Mouse (Mus musculus): ENCODE measurements around the gene Dennd2a.

Gene Dennd2a

DNA sequence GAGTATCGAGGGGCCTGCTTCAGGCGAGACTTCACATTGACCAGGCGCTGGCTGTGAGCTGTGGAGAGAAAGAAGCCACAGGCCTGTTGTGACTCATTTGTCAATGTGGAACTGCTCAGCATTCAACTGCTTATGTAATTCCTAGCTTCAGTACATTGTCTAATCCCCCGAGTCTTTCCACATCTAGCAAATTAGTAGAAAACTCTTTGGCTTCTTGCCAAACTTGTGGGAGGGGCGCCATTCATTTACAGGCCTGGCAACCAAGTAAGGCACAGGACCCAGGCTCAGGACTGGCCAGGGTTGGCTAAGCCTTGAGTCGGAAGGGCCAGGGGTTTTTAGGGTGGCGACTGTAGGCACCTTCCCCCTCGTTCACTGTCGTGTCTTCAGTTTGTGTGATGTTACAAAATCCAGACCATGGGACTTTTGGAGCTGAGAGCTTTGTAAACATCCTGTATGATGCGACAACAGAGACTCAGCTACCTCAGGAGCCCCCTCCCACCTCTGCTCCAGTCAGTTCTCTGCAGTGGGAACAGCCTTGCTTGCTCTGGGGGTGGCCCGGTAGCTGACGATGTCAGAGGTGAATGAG is 64.4 kb downstream of the Dennd2a start:
- ChIA-PET POLR2A (interaction anchor here in 3 of 4 experiments (0.6 to 2.7 kb wide), 6 partner anchors 9 to 85 kb away, joined by 3 to 11 read pairs (median 3); no protein-coding TSS in a partner anchor), CTCF (interaction anchor here in 2 of 4 experiments (0.7 to 1.1 kb wide), 2 partner anchors 30 kb away, joined by 3 to 4 read pairs; no protein-coding TSS in a partner anchor)

DNA sequence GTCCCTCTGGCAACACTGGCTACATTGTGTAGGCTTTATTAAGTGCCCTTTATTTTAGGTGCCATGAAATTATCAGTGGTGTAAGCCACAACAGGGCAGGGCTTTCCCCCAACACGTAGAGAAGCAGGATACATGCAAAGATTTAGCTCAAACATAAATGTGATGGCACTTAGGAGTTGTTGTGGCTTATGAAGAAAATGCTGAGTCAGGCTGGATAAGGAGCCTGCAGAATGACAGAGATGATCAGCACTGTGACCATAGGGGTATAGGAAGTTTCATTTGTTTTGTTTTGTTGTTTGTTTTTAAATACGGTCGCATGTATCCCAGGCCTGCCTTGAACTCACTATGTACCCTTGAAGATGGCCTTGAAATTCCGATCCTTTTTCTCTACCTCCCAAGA is 65.5 kb downstream of the Dennd2a start:
- CTCF ChIA-PET: interaction anchor here in 2 of 4 experiments (0.6 to 1.2 kb wide), 4 partner anchors 9 to 75 kb away, joined by 3 read pairs; no protein-coding TSS in a partner anchor
- POLR2A ChIA-PET: interaction anchor here in 1 of 4 experiments (1.4 to 2.7 kb wide), 4 partner anchors 10 to 46 kb away, joined by 4 to 11 read pairs (median 6); no protein-coding TSS in a partner anchor

DNA sequence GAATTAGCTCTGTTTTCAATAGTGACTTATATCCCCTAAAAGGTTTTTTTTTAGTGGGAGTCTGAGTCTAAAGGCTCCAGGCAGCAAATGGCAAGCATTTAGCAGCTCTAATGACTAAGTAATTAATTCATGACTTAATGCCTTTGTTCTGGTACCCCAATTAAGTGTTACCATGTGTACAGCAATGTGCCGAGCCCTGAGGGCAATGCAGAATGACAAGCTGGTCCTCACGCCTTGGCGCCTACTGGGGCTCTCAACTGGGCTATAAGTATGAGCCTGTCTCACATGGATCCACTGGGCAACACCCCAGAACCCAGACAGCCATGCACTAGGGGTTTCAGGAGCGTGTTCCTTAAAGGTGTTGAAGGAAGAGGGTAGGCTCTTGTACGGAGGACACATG is 66.5 kb downstream of the Dennd2a start:
- POLR2A ChIA-PET: interaction anchor here (0.5 to 1.9 kb wide), 7 partner anchors 16 to 114 kb away, joined by 3 to 11 read pairs (median 3); partner anchors contain the start of gene Dennd2a (in 1 of the 4)
- CTCF ChIA-PET: interaction anchor here in 1 of 4 experiments (1.0 to 1.2 kb wide), 2 partner anchors 8 to 28 kb away, joined by 3 read pairs; no protein-coding TSS in a partner anchor

DNA sequence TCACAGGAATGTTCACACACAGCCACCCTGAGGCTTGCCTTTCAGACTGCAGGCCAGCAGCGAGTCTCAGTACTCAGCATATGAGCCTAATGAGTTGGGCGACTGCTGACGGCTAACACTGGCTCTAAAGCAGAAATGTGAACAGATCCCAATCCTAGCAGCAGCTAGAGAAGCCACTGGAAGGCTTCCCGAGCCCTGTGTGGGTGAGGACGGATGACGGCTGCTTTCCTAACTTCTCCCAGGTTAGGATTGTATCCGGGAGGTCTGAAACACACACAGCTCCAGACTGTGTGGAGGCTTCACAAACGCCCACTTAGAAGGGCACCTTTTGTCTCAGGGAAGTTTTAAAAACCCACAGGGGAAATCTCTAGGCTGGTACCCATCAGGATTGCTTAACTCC is 69.4 kb downstream of the Dennd2a start:
- ChIA-PET CTCF (interaction anchor here in 1 of 4 experiments (1.4 kb wide), 1 partner anchor 25 kb away, joined by 6 read pairs; no protein-coding TSS in a partner anchor), POLR2A (interaction anchor here in 3 of 4 experiments (0.7 to 1.8 kb wide), 10 partner anchors 9 to 86 kb away, joined by 3 to 7 read pairs (median 4); partner anchors contain the start of genes Adck2 (in 1 of the 3) and Mkrn1 (in 1 of the 3))

DNA sequence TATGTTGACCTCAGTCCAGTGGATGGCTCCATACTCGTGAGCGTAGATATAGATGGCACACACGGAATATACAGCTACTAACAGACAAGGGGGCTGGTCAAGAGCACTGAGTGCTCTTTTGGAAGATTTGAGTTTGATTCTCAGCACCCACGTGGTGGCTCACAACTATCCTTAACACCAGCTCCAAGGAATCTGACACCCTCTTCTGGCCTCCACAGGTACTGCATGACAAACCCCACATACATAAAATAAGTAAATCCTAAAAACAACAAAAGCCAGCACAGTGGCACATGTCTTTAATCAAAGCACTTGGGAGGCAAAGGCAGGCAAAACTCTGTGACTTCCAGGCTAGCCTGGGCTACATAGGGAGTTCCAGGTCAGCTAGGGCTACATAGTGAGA is 74.0 kb downstream of the Dennd2a start:
- CTCF ChIA-PET: interaction anchor here in 3 of 4 experiments (0.5 to 1.8 kb wide), 11 partner anchors 8 to 299 kb away, joined by 3 to 7 read pairs (median 4); no protein-coding TSS in a partner anchor
- POLR2A ChIA-PET: interaction anchor here (0.7 to 1.9 kb wide), 10 partner anchors 8 to 110 kb away, joined by 3 to 6 read pairs (median 4); partner anchors contain the start of gene Dennd2a (in 1 of the 4)

DNA sequence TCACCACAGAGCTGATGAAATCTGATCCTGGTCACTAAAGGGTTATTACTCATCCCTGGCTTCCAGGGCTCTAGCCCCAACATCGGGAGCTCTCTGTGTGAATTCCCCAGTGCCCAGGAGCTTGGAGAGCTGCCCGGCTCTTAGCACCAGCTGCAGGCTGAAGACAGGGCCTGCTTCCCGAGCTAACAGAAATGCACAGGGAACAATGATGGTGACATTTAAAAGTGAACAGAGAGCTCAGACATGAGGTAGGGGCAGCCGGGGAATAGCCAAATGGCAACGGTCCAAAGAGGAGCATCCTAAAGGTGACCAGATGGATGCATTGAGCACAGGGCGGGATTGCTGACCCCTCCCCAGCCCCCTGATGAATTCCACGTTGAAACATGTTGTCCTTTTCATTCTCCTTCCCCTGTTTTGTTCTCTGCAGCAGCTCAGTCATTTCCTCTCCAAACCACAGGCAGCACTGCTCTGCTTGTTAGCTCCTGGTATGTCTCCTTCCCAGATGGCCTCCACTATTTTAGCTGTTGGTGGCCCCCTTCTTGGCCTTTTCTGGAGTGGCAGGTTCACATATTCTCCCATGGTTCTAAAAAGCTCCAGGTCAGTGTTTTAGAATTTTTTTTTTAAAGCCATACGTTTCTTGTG is 79.0 kb downstream of the Dennd2a start:
- ChIA-PET CTCF (interaction anchor here (0.6 to 1.8 kb wide), 6 partner anchors 9 to 89 kb away, joined by 3 to 6 read pairs (median 4); no protein-coding TSS in a partner anchor), POLR2A (interaction anchor here in 3 of 4 experiments (0.6 to 1.4 kb wide), 10 partner anchors 9 to 95 kb away, joined by 3 to 6 read pairs (median 4); partner anchors contain the start of genes Adck2 (in 1 of the 3) and Dennd2a (in 1 of the 3))

DNA sequence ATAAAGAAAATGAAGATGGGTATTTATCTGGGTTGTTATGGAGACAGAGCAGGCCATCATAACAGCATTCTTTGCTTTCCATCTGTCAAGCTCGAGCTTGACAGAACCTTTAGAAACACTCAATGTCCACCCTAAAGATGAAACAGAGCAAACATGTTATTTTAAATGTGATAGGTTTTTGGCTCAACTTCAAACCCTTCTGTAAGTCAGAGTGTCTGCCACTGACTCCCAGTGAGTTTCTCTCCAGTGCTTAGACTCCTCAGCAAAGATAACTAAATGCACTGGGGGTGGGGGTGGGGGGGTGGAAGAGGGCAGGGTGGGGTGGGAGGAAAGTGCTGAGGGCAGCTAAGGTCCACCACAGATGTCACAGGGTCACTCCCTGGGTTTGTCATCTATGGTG is 81.0 kb downstream of the Dennd2a start:
- CTCF ChIA-PET: no interaction called here
- POLR2A ChIA-PET: interaction anchor here in 2 of 4 experiments (0.5 to 4.1 kb wide), 5 partner anchors 13 to 34 kb away, joined by 3 to 19 read pairs (median 3); no protein-coding TSS in a partner anchor

DNA sequence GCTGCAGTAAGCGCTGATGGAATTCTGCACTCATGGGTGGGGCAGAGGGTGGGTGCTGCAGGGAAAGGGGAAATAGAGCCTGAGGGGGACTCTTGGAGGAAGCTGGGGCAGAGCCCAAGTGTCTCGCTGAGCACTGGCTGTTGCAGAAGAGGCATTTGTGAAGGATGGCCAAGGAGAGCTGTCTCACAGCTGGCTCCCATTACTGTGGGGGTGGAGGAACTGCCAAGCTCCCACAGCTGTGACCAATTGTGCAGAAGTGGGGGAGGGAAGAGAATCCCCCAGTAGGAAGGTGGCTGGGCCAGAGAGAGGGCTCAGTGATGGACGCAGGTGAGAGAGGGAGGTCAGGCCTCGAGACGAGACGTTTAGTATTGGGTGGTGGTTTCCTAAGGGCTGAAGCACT is 83.2 kb downstream of the Dennd2a start:
- ChIA-PET POLR2A (interaction anchor here in 2 of 4 experiments (0.6 to 4.1 kb wide), 25 partner anchors 9 to 923 kb away, joined by 3 to 23 read pairs (median 4); partner anchors contain the start of genes Adck2 (in 1 of the 2), Agk (in 1 of the 2), Dennd2a (in 1 of the 2) and Luc7l2 (in 1 of the 2)), CTCF (interaction anchor here (0.6 to 2.5 kb wide), 13 partner anchors 9 to 179 kb away, joined by 3 to 11 read pairs (median 5); no protein-coding TSS in a partner anchor)

DNA sequence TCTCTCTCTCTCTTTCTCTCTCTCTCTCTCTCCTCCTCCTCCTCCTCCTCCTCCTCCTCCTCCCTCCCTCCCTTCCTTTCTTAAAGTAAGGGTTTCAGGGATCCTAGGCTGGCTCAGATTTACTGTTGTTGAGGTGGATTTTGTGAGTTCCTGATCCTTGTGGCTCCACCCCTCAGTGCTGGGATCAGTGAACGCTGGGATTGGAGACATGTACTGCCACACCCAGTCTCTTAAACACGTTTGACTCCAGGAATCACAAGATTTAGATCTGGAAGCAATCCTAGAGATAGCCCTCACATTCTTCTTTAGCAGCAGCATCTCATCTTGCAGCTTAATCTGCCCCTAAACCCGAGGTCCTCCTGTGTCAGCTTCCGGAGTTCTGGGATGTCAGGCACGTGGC is 84.8 kb downstream of the Dennd2a start:
- POLR2A ChIA-PET: interaction anchor here in 3 of 4 experiments (0.7 to 4.1 kb wide), 12 partner anchors 7 to 216 kb away, joined by 3 to 23 read pairs (median 4); partner anchors contain the start of genes Adck2 (in 1 of the 3) and Dennd2a (in 1 of the 3)
- CTCF ChIA-PET: interaction anchor here (0.6 to 2.3 kb wide), 8 partner anchors 7 to 833 kb away, joined by 3 to 8 read pairs (median 5); no protein-coding TSS in a partner anchor

DNA sequence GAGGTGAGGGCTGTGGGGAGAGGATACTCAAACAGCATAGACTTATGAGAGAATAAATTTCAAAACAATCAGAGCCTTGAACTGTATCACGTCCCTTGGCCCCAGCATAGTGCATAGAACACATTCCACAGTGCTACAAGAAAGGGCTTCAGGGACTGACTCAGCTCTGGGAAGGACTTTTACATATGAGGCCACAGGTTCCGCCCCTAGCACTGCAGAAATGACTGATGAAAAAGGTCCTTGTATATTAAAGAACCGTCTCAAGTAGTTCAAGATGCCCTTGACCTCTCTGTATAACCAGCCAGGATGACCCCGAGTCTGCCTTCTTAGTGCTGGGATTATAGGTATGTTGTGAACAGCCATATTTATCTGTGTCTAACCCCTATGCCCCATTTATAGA is 85.4 kb downstream of the Dennd2a start:
- ChIA-PET CTCF (interaction anchor here in 3 of 4 experiments (0.6 to 2.0 kb wide), 6 partner anchors 9 to 311 kb away, joined by 3 to 5 read pairs (median 4); no protein-coding TSS in a partner anchor), POLR2A (interaction anchor here in 1 of 4 experiments (1.0 to 3.9 kb wide), 7 partner anchors 9 to 123 kb away, joined by 3 to 18 read pairs (median 8); partner anchors contain the start of genes Adck2 and Dennd2a)

DNA sequence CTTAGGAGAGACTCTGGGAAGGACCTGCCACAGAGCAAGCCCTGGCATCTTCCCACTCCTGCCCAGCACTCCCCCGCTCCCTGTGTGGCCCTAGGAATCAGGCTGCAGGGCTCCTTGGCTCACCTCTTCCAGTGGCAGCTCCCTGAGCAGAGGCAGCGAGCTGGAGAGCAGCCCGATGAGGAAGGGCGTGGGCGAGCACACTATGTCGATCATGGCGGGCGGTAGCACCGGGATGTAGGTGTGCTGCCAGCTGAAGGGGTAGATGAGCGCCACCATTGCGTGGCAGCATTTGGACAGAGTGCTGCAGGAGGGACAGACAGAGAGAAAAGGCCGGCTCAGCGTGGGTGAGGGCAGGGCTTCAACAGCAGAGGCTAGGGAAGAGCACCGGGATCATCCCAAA is 87.6 kb downstream of the Dennd2a start:
- ChIA-PET POLR2A (interaction anchor here in 3 of 4 experiments (0.6 to 3.7 kb wide), 13 partner anchors 8 to 125 kb away, joined by 3 to 18 read pairs (median 3); partner anchors contain the start of genes Dennd2a (in 1 of the 3) and Mkrn1 (in 1 of the 3)), CTCF (no interaction called here)

DNA sequence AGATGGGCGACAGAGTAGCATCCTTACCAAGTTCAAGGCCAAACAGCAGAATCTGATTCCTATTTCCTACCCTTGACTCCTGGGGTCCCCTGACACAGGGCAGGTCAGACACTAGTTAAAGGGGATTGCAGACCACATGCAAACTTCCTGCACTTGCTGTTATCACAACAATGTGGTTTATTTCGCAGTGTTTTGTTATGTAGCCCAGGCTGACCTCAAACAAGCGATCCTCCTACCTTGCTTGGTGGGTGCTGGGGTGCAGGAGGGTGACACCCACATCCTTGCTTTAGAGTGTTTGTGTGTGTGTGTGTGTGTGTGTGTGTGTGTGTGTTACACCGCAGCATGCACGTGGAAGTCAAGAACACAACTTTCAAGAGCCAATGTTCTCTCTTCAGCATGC is 88.2 kb downstream of the Dennd2a start:
- CTCF ChIA-PET: interaction anchor here in 1 of 4 experiments (1.1 kb wide), 1 partner anchor 9 kb away, joined by 3 read pairs; no protein-coding TSS in a partner anchor
- POLR2A ChIA-PET: interaction anchor here in 3 of 4 experiments (1.0 to 3.7 kb wide), 11 partner anchors 9 to 121 kb away, joined by 3 to 18 read pairs (median 3); partner anchors contain the start of genes Dennd2a (in 1 of the 3) and Mkrn1 (in 1 of the 3)

DNA sequence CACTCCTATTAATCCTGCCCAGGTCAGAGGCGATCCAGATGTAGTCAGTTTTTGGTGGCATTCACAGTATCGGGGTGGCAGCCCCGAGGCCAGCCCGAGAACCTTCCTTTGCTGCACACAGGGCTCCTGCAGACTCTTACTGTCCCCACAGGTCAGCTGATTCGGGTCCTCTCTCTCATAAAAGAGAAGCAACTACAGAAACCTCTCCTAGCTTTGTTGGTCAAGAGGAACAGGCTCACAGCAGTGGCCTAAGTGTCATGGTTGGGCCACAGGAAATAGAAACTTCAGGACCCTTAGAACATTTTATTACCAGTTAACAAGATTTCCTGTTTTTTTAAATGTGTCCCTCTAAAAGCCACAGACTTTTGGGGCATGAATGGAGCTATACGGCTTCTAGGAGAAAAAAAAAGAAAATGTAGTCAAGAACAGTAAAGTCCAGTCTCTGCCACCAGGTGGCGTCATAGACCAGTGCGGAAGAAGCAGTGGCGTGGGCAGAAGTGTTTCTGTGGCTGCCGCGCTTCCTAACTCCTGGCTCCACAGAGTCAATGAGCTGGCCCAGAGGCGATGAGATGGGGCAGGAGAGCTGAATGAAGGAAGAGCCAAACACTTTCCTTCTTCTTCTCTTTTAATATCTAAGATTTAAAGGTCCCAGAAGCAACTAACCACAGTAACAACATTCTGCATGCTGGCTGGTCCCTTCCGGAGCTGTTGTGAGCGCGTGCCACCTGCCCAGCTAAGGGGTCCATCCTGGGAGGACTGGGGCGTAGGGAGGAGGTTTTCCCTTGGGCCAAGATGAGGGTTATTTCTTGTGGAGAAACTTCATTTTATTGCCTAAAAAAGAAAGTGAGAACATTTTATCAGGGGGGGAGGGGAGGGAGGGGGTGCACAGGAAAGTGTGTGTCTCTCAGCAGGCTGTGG is 94.8 kb downstream of the Dennd2a start:
- POLR2A ChIA-PET: interaction anchor here (0.5 to 6.5 kb wide), 40 partner anchors 9 to 428 kb away, joined by 3 to 47 read pairs (median 4); partner anchors contain the start of genes Dennd2a (in 2 of the 4), Adck2 (in 1 of the 4), Mkrn1 (in 1 of the 4) and Slc37a3 (in 1 of the 4)
- CTCF ChIA-PET: interaction anchor here (0.5 to 3.8 kb wide), 85 partner anchors 8 to 1604 kb away, joined by 3 to 40 read pairs (median 4); partner anchors contain the start of genes Mkrn1 (in 2 of the 4), Slc37a3 (in 2 of the 4), Adck2 (in 1 of the 4) and Dennd2a (in 1 of the 4)

DNA sequence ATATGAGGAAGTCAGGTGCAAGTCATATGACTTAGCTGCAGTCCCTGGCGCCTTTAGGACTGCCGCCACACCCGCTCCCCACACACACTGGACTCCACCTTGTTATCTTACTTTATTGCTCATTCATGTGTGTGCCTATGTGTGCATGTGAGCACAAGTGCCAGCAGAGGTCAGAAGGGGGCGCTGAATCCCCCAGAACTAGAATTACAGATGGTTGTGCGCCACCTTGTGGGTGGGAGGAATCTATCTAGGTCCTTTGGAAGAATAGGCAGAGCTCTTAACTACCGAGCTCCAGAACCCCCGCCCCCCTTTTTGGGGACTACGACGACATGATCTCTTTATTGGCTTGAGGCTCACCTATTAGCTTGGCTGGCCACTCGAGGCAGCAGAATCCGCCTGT is 97.6 kb downstream of the Dennd2a start:
- POLR2A ChIA-PET: interaction anchor here in 2 of 4 experiments (0.9 to 3.9 kb wide), 10 partner anchors 10 to 102 kb away, joined by 3 to 19 read pairs (median 4); no protein-coding TSS in a partner anchor
- CTCF ChIA-PET: interaction anchor here in 2 of 4 experiments (0.6 to 1.5 kb wide), 23 partner anchors 8 to 351 kb away, joined by 3 to 8 read pairs (median 4); partner anchors contain the start of genes Adck2 (in 1 of the 2), Mkrn1 (in 1 of the 2) and Mrps33 (in 1 of the 2)

DNA sequence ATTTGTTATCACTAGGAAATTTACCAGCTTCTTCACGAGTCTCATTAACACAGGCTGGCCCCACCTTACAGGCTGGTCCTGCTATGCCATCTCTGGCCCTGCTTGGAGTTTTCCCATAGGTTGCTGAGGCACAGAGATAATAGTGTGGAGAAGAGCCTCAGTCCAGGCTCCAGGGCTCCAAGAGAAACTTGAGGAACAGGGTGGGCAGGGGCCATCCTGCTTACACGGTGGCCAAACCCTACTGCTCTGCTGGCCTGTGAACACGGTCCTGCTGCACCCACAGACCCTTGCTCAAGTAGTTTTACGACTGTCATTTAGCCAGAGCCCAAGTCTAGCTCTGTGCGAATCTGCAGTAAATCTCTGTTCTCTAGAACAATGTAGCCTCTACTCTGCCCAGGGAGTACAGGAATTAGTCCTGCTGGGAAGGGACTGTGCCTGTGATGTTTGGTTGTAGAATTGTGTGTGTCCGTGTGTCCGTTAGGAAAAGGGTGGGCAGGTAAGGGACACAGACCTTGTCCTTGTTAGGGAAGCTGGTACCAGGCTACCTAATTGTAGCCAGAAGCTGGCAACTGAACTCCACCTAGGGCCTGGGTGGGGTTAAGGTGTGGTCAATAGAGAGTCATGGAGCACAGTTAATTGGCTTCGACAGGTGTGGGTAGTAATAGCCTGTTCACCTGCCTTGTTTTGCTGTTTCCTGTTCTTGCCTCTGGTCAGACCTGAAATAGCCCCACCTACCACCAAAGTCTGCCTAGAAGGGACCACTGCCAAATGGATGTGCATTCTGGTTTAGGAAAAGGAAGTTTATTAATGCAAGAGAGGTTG is 102.1 kb downstream of the Dennd2a start:
- CTCF ChIA-PET: interaction anchor here in 3 of 4 experiments (1.2 to 4.6 kb wide), 11 partner anchors 9 to 327 kb away, joined by 3 to 20 read pairs (median 4); no protein-coding TSS in a partner anchor
- POLR2A ChIA-PET: interaction anchor here (0.6 to 6.9 kb wide), 28 partner anchors 9 to 248 kb away, joined by 3 to 135 read pairs (median 5); partner anchors contain the start of gene Mkrn1 (in 3 of the 4)

Measured in embryonic stem cell, embryonic (primary cell).